Mouse (Mus musculus): ENCODE results near the gene Jakmip3.

- TF ChIP-seq CTCF (IDR thresholded peaks at IDR 0.05; ENCODE audit: low read depth), result no peak
- no peak for TF ChIP-seq EP300 (optimal IDR thresholded peaks at IDR 0.05)
Observed at GRCm38 (mm10) chr7:139078181-139078580, 137.7 kb downstream of the Jakmip3 start.

Data from stomach, postnatal 0 days (tissue).